In genomic region chr7:73697092-73697491, GRCm38 (mm10) we compare ENCODE assay signal across 23 mouse cellular contexts. TPM values are rescaled to one million over a fixed set of nuclear protein-coding genes. Genes with fewer than 3 reads are reported as not detected.
DNase-seq lines count a peak whose midpoint lies in the region; ATAC-seq and TF ChIP-seq lines count a peak whose summit lies in the region.
"Had no signal": no experiment of that assay in that cellular context is flagged by ENCODE, and none has a peak within 500 bp of the region (broad histone marks: within the 10 kb centered on the region; RNA-seq: fewer than 3 reads in every experiment).

No protein-coding gene starts in this region.

- WGBS in kidney, postnatal 0 days, result 49% methylated on average over 3 of the region's 3 CpGs
- 17% methylated on average over 3 of the region's 3 CpGs for WGBS in large intestine, adult 2 months

- in situ Hi-C loops in CH12.LX (cut with MboI; ENCODE audit: low pct_ligation_motif_present, low pct_unique_long_range_greater_than_20kb, low sequenced_read_pairs), result no loop called here

- peak; percentile 10 for DNase-seq in kidney, postnatal 0 days (ENCODE audit: low spot score)
- DNase-seq in kidney, adult 11 months, result no peak
- peak; percentile 7 for DNase-seq in CH12.LX (ENCODE audit: extremely low read depth)
- DNase-seq in large intestine, adult 2 months (ENCODE audit: low read depth, low spot score), result peak; percentile 7
- DNase-seq in gastrocnemius, postnatal 10 days, result no peak
- no peak for DNase-seq in thymus, postnatal 25 days
- DNase-seq in urinary bladder, postnatal 10 days (ENCODE audit: low spot score), result no peak
- DNase-seq: adrenal gland, adult 8-10 months; adrenal gland, postnatal 36 days; cerebellum, adult 11 months; cerebellum, adult 8-10 months; cerebellum, postnatal 14 days; forebrain, postnatal 0 days; gastrocnemius, adult 2 months; heart, adult 2 months; heart, postnatal 36 days; kidney, adult 18-20 months had no signal

- no peak overlapping the region for H3K4me2 ChIP-seq in kidney, postnatal 0 days (ENCODE audit: low read length)
- H3K4me2 ChIP-seq in CH12.LX (ENCODE audit: insufficient read depth, low read depth, poor library complexity, severe bottlenecking), result no peak overlapping the region
- H3K4me2 ChIP-seq: embryonic facial prominence, embryonic 12.5 days; forebrain, embryonic 12.5 days; heart, embryonic 12.5 days; hindbrain, embryonic 12.5 days had no signal

- no peaks in the 10 kb centered on the region for H3K79me2 ChIP-seq in CH12.LX (replicated peaks; ENCODE audit: control insufficient read depth, extremely low read depth, insufficient read depth, poor library complexity, severe bottlenecking)

- no peaks in the 10 kb centered on the region for H3K9me3 ChIP-seq in kidney, postnatal 0 days (replicated peaks; ENCODE audit: low read length)
- no peaks in the 10 kb centered on the region for H3K9me3 ChIP-seq in CH12.LX (replicated peaks; ENCODE audit: low read length)
- H3K9me3 ChIP-seq: embryonic facial prominence, embryonic 12.5 days; forebrain, embryonic 12.5 days; heart, embryonic 12.5 days had no signal

- H3K27me3 ChIP-seq in kidney, postnatal 0 days (ENCODE audit: insufficient read depth, low read length), result no peaks in the 10 kb centered on the region
- peaks cover 13% of the 10 kb centered on the region for H3K27me3 ChIP-seq in CH12.LX (replicated peaks)
- H3K27me3 ChIP-seq: embryonic facial prominence, embryonic 12.5 days; forebrain, embryonic 12.5 days; heart, embryonic 12.5 days; hindbrain, embryonic 12.5 days had no signal

- TF ChIP-seq EP300 in CH12.LX (IDR thresholded peaks at IDR 0.05; ENCODE audit: low read length), result no peak

- no peak for TF ChIP-seq POLR2A in CH12.LX (IDR thresholded peaks at IDR 0.05; ENCODE audit: low read depth, low read length)

- TF ChIP-seq RAD21 in CH12.LX (IDR thresholded peaks at IDR 0.05; ENCODE audit: low read depth, low read length), result no peak

- no peaks in the 10 kb centered on the region for H3K36me3 ChIP-seq in kidney, postnatal 0 days (ENCODE audit: insufficient read depth, low read length)
- H3K36me3 ChIP-seq in CH12.LX (replicated peaks in 1 of 2; ENCODE audit: control insufficient read depth in 1 of 2, insufficient read depth in 1 of 2, low read length in 1 of 2), result no peaks in the 10 kb centered on the region
- H3K36me3 ChIP-seq: embryonic facial prominence, embryonic 12.5 days; forebrain, embryonic 12.5 days; heart, embryonic 12.5 days; hindbrain, embryonic 12.5 days had no signal

- no peak overlapping the region for H3K9ac ChIP-seq in kidney, postnatal 0 days (ENCODE audit: low read depth, low read length)
- no peak overlapping the region for H3K9ac ChIP-seq in CH12.LX (ENCODE audit: insufficient read depth, low read depth)
- H3K9ac ChIP-seq: embryonic facial prominence, embryonic 12.5 days; forebrain, embryonic 12.5 days; forebrain, postnatal 0 days; heart, embryonic 12.5 days; hindbrain, embryonic 12.5 days had no signal

- TF ChIP-seq CTCF in kidney, postnatal 0 days (IDR thresholded peaks at IDR 0.05; ENCODE audit: low read depth), result no peak
- no peak for TF ChIP-seq CTCF in CH12.LX (conservative IDR thresholded peaks at IDR 0.05 in 1 of 2, IDR thresholded peaks at IDR 0.05 in 1 of 2; ENCODE audit: low read depth in 2 of 2, low read length in 2 of 2)

- no peaks in the 10 kb centered on the region for H3K4me1 ChIP-seq in kidney, postnatal 0 days (replicated peaks; ENCODE audit: insufficient read depth, low read length)
- no peaks in the 10 kb centered on the region for H3K4me1 ChIP-seq in CH12.LX (ENCODE audit: control insufficient read depth in 1 of 2, insufficient read depth in 2 of 2)
- H3K4me1 ChIP-seq: embryonic facial prominence, embryonic 12.5 days; forebrain, embryonic 12.5 days; heart, embryonic 12.5 days; hindbrain, embryonic 12.5 days had no signal

- dilution Hi-C loops in CH12.LX (cut with MboI; ENCODE audit: extremely low pct_ligation_motif_present, extremely low pct_unique_long_range_greater_than_20kb, low sequenced_read_pairs), result no loop called here

- no peak overlapping the region for H3K27ac ChIP-seq in kidney, postnatal 0 days
- H3K27ac ChIP-seq in CH12.LX (ENCODE audit: insufficient read depth, low read depth), result no peak overlapping the region
- H3K27ac ChIP-seq: embryonic facial prominence, embryonic 12.5 days; forebrain, embryonic 12.5 days; gastrocnemius, adult 2 months; heart, adult 2 months; hindbrain, embryonic 12.5 days had no signal

- no peak overlapping the region for H3K4me3 ChIP-seq in kidney, postnatal 0 days (replicated peaks; ENCODE audit: low read depth, low read length)
- no peak overlapping the region for H3K4me3 ChIP-seq in CH12.LX (replicated peaks in 1 of 3; ENCODE audit: low read depth in 2 of 3, low read length in 2 of 3, poor library complexity in 1 of 3)
- H3K4me3 ChIP-seq: embryonic facial prominence, embryonic 12.5 days; forebrain, embryonic 12.5 days; gastrocnemius, adult 2 months; heart, adult 2 months; heart, embryonic 12.5 days; hindbrain, embryonic 12.5 days had no signal

- ATAC-seq in kidney, postnatal 0 days (replicated peaks; ENCODE audit: low FRiP score, low read depth), result no peak
- ATAC-seq in common myeloid progenitor, adult 5-6 weeks (replicated peaks; ENCODE audit: low read depth, poor library complexity, severe bottlenecking), result peak; percentile 96
- ATAC-seq: forebrain, postnatal 0 days; hindbrain, embryonic 16.5 days had no signal

TF ChIP-seq in CH12.LX, 34 proteins besides CTCF, POLR2A, EP300 and RAD21:
- TF ChIP-seq USF1 (IDR thresholded peaks at IDR 0.05; ENCODE audit: low read depth, low read length), result no peak
- peak; percentile 32; the same call in 1 of the 2 replicates for TF ChIP-seq MEF2A (IDR thresholded peaks at IDR 0.05; ENCODE audit: borderline replicate concordance, low read depth, low read length)

RNA-seq across cellular contexts. Expression of gene Fam174b, which starts 43.0 kb away (rescaled TPM):
- polyA plus RNA-seq in kidney, postnatal 0 days (2015; fragmentation: Nextera tagmentation; extraction: Ambion mirVana), result 28.8 and 30.5 TPM in 2 replicates
- total RNA-seq in CH12.LX (2012; rRNA removed) (not detected in 2 replicates), CH12.LX (2014; rRNA removed) (not detected in 2 replicates)
- polyA plus RNA-seq in CH12.LX (2012; ENCODE audit: insufficient read length, low read depth), result not detected in 2 replicates
- total RNA-seq in common myeloid progenitor, adult 5-6 weeks (2017), result 7.0 and 12.5 TPM in 2 replicates
- polyA plus RNA-seq in large intestine, adult 2 months (2012; rRNA removed), result 16.7 and 19.7 TPM in 2 replicates
- total RNA-seq in gastrocnemius, postnatal 10 days (2021), result 1 to 10 TPM; 4.5 to 5.8 TPM

Comparison
In these comparisons a context has a peak if more than half of its experiments do, and no peak if none do; other contexts are left out.
1. DNase-seq: peak in kidney, postnatal 0 days (single experiment), CH12.LX (single experiment) and large intestine, adult 2 months (single experiment); none in kidney, adult 11 months (single experiment), gastrocnemius, postnatal 10 days (single experiment), thymus, postnatal 25 days (single experiment) and urinary bladder, postnatal 10 days (single experiment).